Mouse (Mus musculus) hindbrain, embryonic 12.5 days (tissue): Measurements from ENCODE around the gene Aspa. TPM values are rescaled to one million over a fixed set of nuclear protein-coding genes. Genes with fewer than 3 reads are reported as not detected.

Experiments
- ATAC-seq: fragments of 200-750 bp; cut with Nextera tagmentation; 2 replicates; pipeline ENCODE4 v1.8.0; 2017; ENCODE audit warnings: moderate TSS enrichment; ENCODE audit not compliant: low FRiP score
- H3K27ac ChIP-seq: fragments of 300-500 bp; sonication (generic); 2 replicates; pipeline ENCODE4 v1.5.1; 2016; ENCODE audit warnings: mild to moderate bottlenecking
- H3K27me3 ChIP-seq: fragments of 300-500 bp; sonication (generic); 2 replicates; pipeline ENCODE4 v1.6.1; 2016; ENCODE audit warnings: mild to moderate bottlenecking
- H3K36me3 ChIP-seq: fragments of 300-500 bp; sonication (generic); 2 replicates; pipeline ENCODE4 v1.6.1; 2016; ENCODE audit warnings: mild to moderate bottlenecking
- H3K4me1 ChIP-seq: fragments of 300-500 bp; sonication (generic); 2 replicates; pipeline ENCODE4 v1.6.1; 2016
- H3K4me2 ChIP-seq: fragments of 300-500 bp; sonication (generic); replicated peaks from 2 replicates; pipeline ENCODE4 v1.6.1; 2016; ENCODE audit warnings: mild to moderate bottlenecking
- H3K4me3 ChIP-seq: fragments of 300-500 bp; sonication (generic); 2 replicates; pipeline ENCODE4 v1.5.1; 2016; ENCODE audit warnings: mild to moderate bottlenecking
- H3K9ac ChIP-seq: fragments of 300-500 bp; sonication (generic); 2 replicates; pipeline ENCODE4 v1.6.1; 2016; ENCODE audit warnings: mild to moderate bottlenecking, moderate library complexity
- H3K9me3 ChIP-seq: fragments of 300-500 bp; sonication (generic); replicated peaks from 2 replicates; pipeline ENCODE4 v1.6.1; 2016; ENCODE audit warnings: mild to moderate bottlenecking
- WGBS: fragments of 180-500 bp; shearing (Covaris S2); methylation state at CpG from one replicate; pipeline ENCODE4 v1.1.7; 2016; 5-methylcytosine and 5-hydroxymethylcytosine counted together
- polyA plus RNA-seq: library from polyadenylated mRNA; unstranded; fragments of >200 nt; fragmentation: Nextera tagmentation; extraction: Ambion mirVana; gene quantifications from 2 replicates; pipeline ENCODE4 v1.2.1, GENCODE M21; 2016

The Aspa gene
- polyA plus RNA-seq, 1 experiment from 2014 or later = 0.70 TPM

- no peaks in the 10 kb centered on the region for H3K36me3 ChIP-seq
- no peak overlapping the region for H3K9ac ChIP-seq
- WGBS = 83% methylated on average over 1 of the region's 1 CpGs
- H3K4me3 ChIP-seq = no peak overlapping the region
- no peak overlapping the region for H3K27ac ChIP-seq
- no peaks in the 10 kb centered on the region for H3K4me1 ChIP-seq
- ATAC-seq = no peak
- H3K9me3 ChIP-seq = no peaks in the 10 kb centered on the region
- no peaks in the 10 kb centered on the region for H3K27me3 ChIP-seq
- no peak overlapping the region for H3K4me2 ChIP-seq
Observed at GRCm38 (mm10) chr11:73289621-73290020, 39.8 kb downstream of the Aspa start.

GRCm38 (mm10) chr11:73284351-73284750, 45.0 kb downstream of the Aspa start:
- Histone ChIP-seq H3K27me3 (no peaks in the 10 kb centered on the region), H3K27ac (no peak overlapping the region), H3K9ac (no peak overlapping the region), H3K36me3 (no peaks in the 10 kb centered on the region), H3K4me3 (no peak overlapping the region), H3K4me1 (peaks cover 7% of the 10 kb centered on the region), H3K9me3 (no peaks in the 10 kb centered on the region), H3K4me2 (no peak overlapping the region)
- ATAC-seq = no peak

- H3K27ac ChIP-seq = no peak overlapping the region
- no peaks in the 10 kb centered on the region for H3K36me3 ChIP-seq
- H3K27me3 ChIP-seq = no peaks in the 10 kb centered on the region
- WGBS = 56% methylated on average over 1 of the region's 1 CpGs
- no peaks in the 10 kb centered on the region for H3K9me3 ChIP-seq
- H3K4me2 ChIP-seq = no peak overlapping the region
- H3K4me3 ChIP-seq = no peak overlapping the region
- ATAC-seq = no peak
- H3K4me1 ChIP-seq = peaks cover 7% of the 10 kb centered on the region
- no peak overlapping the region for H3K9ac ChIP-seq
Observed at GRCm38 (mm10) chr11:73283926-73284325, 45.5 kb downstream of the Aspa start.

- no peaks in the 10 kb centered on the region for H3K36me3 ChIP-seq
- no peak overlapping the region for H3K27ac ChIP-seq
- no peak for ATAC-seq
- H3K27me3 ChIP-seq = no peaks in the 10 kb centered on the region
- peaks cover 7% of the 10 kb centered on the region for H3K4me1 ChIP-seq
- H3K4me3 ChIP-seq = no peak overlapping the region
- H3K9me3 ChIP-seq = no peaks in the 10 kb centered on the region
- H3K4me2 ChIP-seq = no peak overlapping the region
- WGBS = 74% methylated on average over 9 of the region's 9 CpGs
- H3K9ac ChIP-seq = no peak overlapping the region
Observed at GRCm38 (mm10) chr11:73283369-73283768, 46.0 kb downstream of the Aspa start.

- Histone ChIP-seq H3K9ac (no peak overlapping the region), H3K4me1 (peaks cover 7% of the 10 kb centered on the region), H3K36me3 (no peaks in the 10 kb centered on the region), H3K4me2 (peak overlapping the region; percentile 52), H3K27ac (no peak overlapping the region), H3K27me3 (no peaks in the 10 kb centered on the region), H3K4me3 (peak overlapping the region; percentile 28), H3K9me3 (no peaks in the 10 kb centered on the region)
- 5% methylated on average over 16 of the region's 16 CpGs for WGBS
- ATAC-seq = peak; percentile 74
Observed at GRCm38 (mm10) chr11:73281528-73282027, 47.8 kb downstream of the Aspa start.

GRCm38 (mm10) chr11:73280710-73281109, 48.7 kb downstream of the Aspa start:
- Histone ChIP-seq H3K9ac (no peak overlapping the region), H3K27ac (no peak overlapping the region), H3K27me3 (no peaks in the 10 kb centered on the region), H3K4me2 (no peak overlapping the region), H3K36me3 (no peaks in the 10 kb centered on the region), H3K4me3 (no peak overlapping the region), H3K9me3 (no peaks in the 10 kb centered on the region), H3K4me1 (peaks cover 7% of the 10 kb centered on the region)
- WGBS = 63% methylated on average over 5 of the region's 5 CpGs
- ATAC-seq = no peak

- 33% methylated on average over 2 of the region's 2 CpGs for WGBS
- no peaks in the 10 kb centered on the region for H3K36me3 ChIP-seq
Observed at GRCm38 (mm10) chr11:73274821-73275220, 54.6 kb downstream of the Aspa start.

GRCm38 (mm10) chr11:73267267-73267666, 62.1 kb downstream of the Aspa start, which contains the start of gene Trpv3:
Trpv3 (plus strand) TSS chr11:73267388.
- Histone ChIP-seq H3K36me3 (no peaks in the 10 kb centered on the region), H3K4me2 (no peak within 1 kb of the TSS), H3K4me3 (no peak within 1 kb of the TSS), H3K9ac (no peak within 1 kb of the TSS), H3K27me3 (no peaks in the 10 kb centered on the region), H3K27ac (no peak within 1 kb of the TSS), H3K9me3 (no peaks in the 10 kb centered on the region), H3K4me1 (no peaks in the 10 kb centered on the region)
- WGBS = 90% methylated on average over 7 of the region's 7 CpGs
- no peak for ATAC-seq

More at GRCm38 (mm10) chr11:73274821-73275220, 54.6 kb downstream of the Aspa start:
- Histone ChIP-seq H3K27ac (no peak overlapping the region), H3K4me2 (no peak overlapping the region), H3K4me1 (no peaks in the 10 kb centered on the region), H3K9ac (no peak overlapping the region), H3K4me3 (no peak overlapping the region), H3K27me3 (no peaks in the 10 kb centered on the region), H3K9me3 (no peaks in the 10 kb centered on the region)
- no peak for ATAC-seq

- Histone ChIP-seq H3K27me3 (no peaks in the 10 kb centered on the region), H3K4me3 (no peak overlapping the region), H3K36me3 (no peaks in the 10 kb centered on the region), H3K4me1 (no peaks in the 10 kb centered on the region), H3K9ac (no peak overlapping the region), H3K27ac (no peak overlapping the region), H3K9me3 (no peaks in the 10 kb centered on the region), H3K4me2 (no peak overlapping the region)
- 87% methylated on average over 1 of the region's 1 CpGs for WGBS
- no peak for ATAC-seq
Observed at GRCm38 (mm10) chr11:73261385-73261784, 68.0 kb downstream of the Aspa start.

GRCm38 (mm10) chr11:73260457-73260856, 68.9 kb downstream of the Aspa start:
- H3K4me3 ChIP-seq = no peak overlapping the region
- no peak overlapping the region for H3K27ac ChIP-seq
- H3K9me3 ChIP-seq = no peaks in the 10 kb centered on the region
- H3K9ac ChIP-seq = no peak overlapping the region
- no peaks in the 10 kb centered on the region for H3K36me3 ChIP-seq
- no peak overlapping the region for H3K4me2 ChIP-seq
- ATAC-seq = no peak
- WGBS = 74% methylated on average over 3 of the region's 3 CpGs
- no peaks in the 10 kb centered on the region for H3K27me3 ChIP-seq
- no peaks in the 10 kb centered on the region for H3K4me1 ChIP-seq

- H3K4me2 ChIP-seq = no peak overlapping the region
- H3K4me3 ChIP-seq = no peak overlapping the region
- H3K9ac ChIP-seq = no peak overlapping the region
- H3K4me1 ChIP-seq = no peaks in the 10 kb centered on the region
- H3K36me3 ChIP-seq = no peaks in the 10 kb centered on the region
- H3K9me3 ChIP-seq = no peaks in the 10 kb centered on the region
- no peak for ATAC-seq
- no peak overlapping the region for H3K27ac ChIP-seq
- H3K27me3 ChIP-seq = no peaks in the 10 kb centered on the region
Observed at GRCm38 (mm10) chr11:73258664-73259063, 70.7 kb downstream of the Aspa start.

- Histone ChIP-seq H3K4me2 (no peak overlapping the region), H3K9ac (no peak overlapping the region), H3K36me3 (no peaks in the 10 kb centered on the region), H3K27me3 (no peaks in the 10 kb centered on the region), H3K27ac (no peak overlapping the region), H3K9me3 (no peaks in the 10 kb centered on the region), H3K4me3 (no peak overlapping the region), H3K4me1 (no peaks in the 10 kb centered on the region)
- WGBS = 75% methylated on average over 4 of the region's 4 CpGs
- no peak for ATAC-seq
Observed at GRCm38 (mm10) chr11:73257362-73257945, 71.9 kb downstream of the Aspa start.
